Mouse (Mus musculus) G1E-ER4 (cell line): ENCODE data around the gene Rps5. TPM values are rescaled to one million over a fixed set of nuclear protein-coding genes. Genes with fewer than 3 reads are reported as not detected.

Experiments
- GATA1 ChIP-seq: IDR thresholded peaks from one replicate; pipeline ENCODE4 v1.8.0; 2012; ENCODE audit warnings: low read length, inconsistent platforms
- polyA plus RNA-seq: library from polyadenylated mRNA; stranded (reverse); fragments of >175 nt; gene quantifications from 2 replicates; pipeline ENCODE4 v1.2.3, GENCODE M21; 2012

Gene Rps5
- polyA plus RNA-seq, result 2,301 and 3,402 TPM in 2 replicates

- no peak for TF ChIP-seq GATA1
Observed at GRCm38 (mm10) chr7:12921705-12922465, at the start of gene Rps5. Rps5 (plus strand) TSS chr7:12922290.

GRCm38 (mm10) chr7:12874301-12874700 lies 47.8 kb upstream of the Rps5 start:
- TF ChIP-seq GATA1, result no peak

GRCm38 (mm10) chr7:12880036-12880435 lies 42.1 kb upstream of the Rps5 start:
- TF ChIP-seq GATA1, result no peak

- TF ChIP-seq GATA1, result no peak
Observed at GRCm38 (mm10) chr7:12880911-12881660, 41.0 kb upstream of the Rps5 start, which contains the start of gene Zfp128. Zfp128 (plus strand) TSS chr7:12881177.

- no peak for TF ChIP-seq GATA1
Observed at GRCm38 (mm10) chr7:12886563-12887266, 35.4 kb upstream of the Rps5 start.

- TF ChIP-seq GATA1, result no peak
Observed at GRCm38 (mm10) chr7:12887585-12887984, 34.5 kb upstream of the Rps5 start.

- no peak for TF ChIP-seq GATA1
Observed at GRCm38 (mm10) chr7:12890928-12891327, 31.2 kb upstream of the Rps5 start.

- TF ChIP-seq GATA1, result no peak
Observed at GRCm38 (mm10) chr7:12891334-12891733, 30.8 kb upstream of the Rps5 start.

GRCm38 (mm10) chr7:12897655-12898410 lies 24.3 kb upstream of the Rps5 start, which contains the start of gene Zscan22:
Zscan22 (plus strand) TSS chr7:12897815.
- TF ChIP-seq GATA1, result no peak

GRCm38 (mm10) chr7:12901517-12901916 lies 20.6 kb upstream of the Rps5 start:
- no peak for TF ChIP-seq GATA1

- TF ChIP-seq GATA1, result no peak
Observed at GRCm38 (mm10) chr7:12903623-12904022, 18.5 kb upstream of the Rps5 start.

GRCm38 (mm10) chr7:12905146-12905545 lies 16.9 kb upstream of the Rps5 start:
- TF ChIP-seq GATA1, result no peak

GRCm38 (mm10) chr7:12909498-12909962 lies 12.6 kb upstream of the Rps5 start:
- no peak for TF ChIP-seq GATA1

GRCm38 (mm10) chr7:12910181-12910668 lies 11.9 kb upstream of the Rps5 start:
- TF ChIP-seq GATA1, result no peak

GRCm38 (mm10) chr7:12913556-12913955 lies 8.5 kb upstream of the Rps5 start:
- TF ChIP-seq GATA1, result no peak
